Mouse (Mus musculus) kidney, postnatal 0 days (tissue): ENCODE data around the gene Man2b2. TPM values are rescaled to one million over a fixed set of nuclear protein-coding genes. Genes with fewer than 3 reads are reported as not detected.
A peak's percentile ranks its signal among the peaks of the same experiment; 100 is the strongest.

Experiments
- ATAC-seq: fragments of 200-750 bp; cut with Nextera tagmentation; replicated peaks from 2 replicates; pipeline ENCODE4 v1.8.0; 2017; ENCODE audit warnings: low read depth, moderate number of reproducible peaks, moderate TSS enrichment, moderate library complexity; ENCODE audit not compliant: low FRiP score
- DNase-seq: peaks from one replicate; pipeline ENCODE4 v3.0.0-alpha.2; 2016; ENCODE audit warnings: low spot score
- H3K27ac ChIP-seq: fragments of 300-500 bp; sonication (generic); 2 replicates; pipeline ENCODE4 v1.5.1; 2014; ENCODE audit warnings: mild to moderate bottlenecking
- H3K27me3 ChIP-seq: fragments of 300-500 bp; sonication (generic); 2 replicates; pipeline ENCODE4 v1.6.1; 2014; ENCODE audit warnings: low read length, mixed read lengths; ENCODE audit not compliant: insufficient read depth
- H3K36me3 ChIP-seq: fragments of 300-500 bp; sonication (generic); 2 replicates; pipeline ENCODE4 v1.6.1; 2014; ENCODE audit warnings: low read length, mixed read lengths; ENCODE audit not compliant: insufficient read depth
- H3K4me1 ChIP-seq: fragments of 300-500 bp; sonication (generic); replicated peaks from 2 replicates; pipeline ENCODE4 v1.6.1; 2014; ENCODE audit warnings: antibody characterized with exemption, low read length, mixed read lengths; ENCODE audit not compliant: insufficient read depth
- H3K4me2 ChIP-seq: fragments of 300-500 bp; sonication (generic); 2 replicates; pipeline ENCODE4 v1.6.1; 2014; ENCODE audit warnings: mild to moderate bottlenecking, low read length, moderate library complexity, mixed read lengths
- H3K4me3 ChIP-seq: fragments of 300-500 bp; sonication (generic); replicated peaks from 2 replicates; pipeline ENCODE4 v1.5.1; 2014; ENCODE audit warnings: low read depth, low read length
- H3K9ac ChIP-seq: fragments of 300-500 bp; sonication (generic); 2 replicates; pipeline ENCODE4 v1.6.1; 2014; ENCODE audit warnings: low read depth, low read length
- H3K9me3 ChIP-seq: fragments of 300-500 bp; sonication (generic); replicated peaks from 2 replicates; pipeline ENCODE4 v1.6.1; 2016; ENCODE audit warnings: low read length, inconsistent platforms, mixed read lengths
- CTCF ChIP-seq: IDR thresholded peaks from 2 replicates; pipeline ENCODE4 v1.5.1; 2016; ENCODE audit warnings: antibody characterized with exemption, low read depth, mild to moderate bottlenecking, moderate library complexity
- WGBS: fragments of 180-500 bp; shearing (Covaris S2); extraction: QIAGEN DNeasy Blood & Tissue Kit; methylation state at CpG from one replicate; pipeline ENCODE4 v1.1.7; 2014; 5-methylcytosine and 5-hydroxymethylcytosine counted together
- polyA plus RNA-seq: library from polyadenylated mRNA; unstranded; fragments of >200 nt; fragmentation: Nextera tagmentation; extraction: Ambion mirVana; gene quantifications from 2 replicates; pipeline ENCODE4 v1.2.1, GENCODE M21; 2015

Man2b2 gene
- polyA plus RNA-seq, 1 experiment from 2014 or later, result 16.5 TPM

DNA sequence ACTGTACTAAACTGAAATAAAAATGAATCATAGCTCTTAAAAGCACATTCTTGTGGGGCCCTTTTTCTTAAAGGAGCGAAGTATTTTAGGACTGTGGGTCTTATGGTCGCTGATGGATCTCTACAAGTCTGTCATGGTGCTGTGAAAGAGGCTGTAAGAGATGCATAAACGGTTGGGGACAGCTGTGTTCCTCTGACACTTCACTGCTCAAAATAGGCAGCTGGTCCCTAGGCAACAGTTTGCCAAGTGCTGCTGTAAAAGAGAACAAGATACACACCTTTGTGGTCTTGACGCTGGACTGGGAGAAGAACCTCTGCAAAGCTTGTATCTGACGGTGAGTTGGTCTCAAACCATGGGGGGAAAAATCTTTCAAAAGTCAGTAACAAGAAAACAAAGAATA, 27.1 kb upstream of the Man2b2 start:
- Histone ChIP-seq H3K9ac (no peak overlapping the region), H3K27me3 (no peaks in the 10 kb centered on the region), H3K4me1 (no peaks in the 10 kb centered on the region), H3K4me3 (no peak overlapping the region), H3K27ac (no peak overlapping the region), H3K9me3 (no peaks in the 10 kb centered on the region), H3K4me2 (no peak overlapping the region), H3K36me3 (no peaks in the 10 kb centered on the region)
- ATAC-seq (no peak), DNase-seq (no peak)
- 64% methylated on average over 5 of the region's 5 CpGs for WGBS
- TF ChIP-seq CTCF, result no peak

DNA sequence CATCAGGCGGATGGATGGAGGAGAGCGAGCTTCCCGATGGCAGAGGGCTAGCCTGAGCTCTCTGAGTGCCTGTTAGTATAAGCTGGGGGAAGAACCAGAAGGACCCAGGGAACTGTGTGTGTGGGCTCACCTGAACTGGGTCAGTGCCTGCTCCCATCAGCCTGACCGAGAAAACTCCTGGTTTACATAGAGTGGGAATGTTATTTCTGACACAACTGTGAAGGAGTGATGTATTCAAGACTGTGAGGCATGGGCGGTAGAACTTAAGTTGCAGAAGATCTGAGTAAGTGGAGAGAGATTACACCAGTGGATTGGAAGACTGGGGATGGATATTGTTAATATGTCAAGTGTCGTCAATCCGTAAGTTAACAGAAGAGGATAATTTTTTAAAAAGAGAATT, 26.1 kb upstream of the Man2b2 start:
- no peak for DNase-seq
- Histone ChIP-seq H3K9ac (no peak overlapping the region), H3K36me3 (no peaks in the 10 kb centered on the region), H3K4me2 (no peak overlapping the region), H3K27me3 (no peaks in the 10 kb centered on the region), H3K9me3 (no peaks in the 10 kb centered on the region), H3K27ac (no peak overlapping the region), H3K4me3 (no peak overlapping the region), H3K4me1 (no peaks in the 10 kb centered on the region)
- TF ChIP-seq CTCF, result no peak
- no peak for ATAC-seq
- WGBS, result 91% methylated on average over 7 of the region's 7 CpGs

- Histone ChIP-seq H3K9ac (no peak overlapping the region), H3K27me3 (no peaks in the 10 kb centered on the region), H3K36me3 (no peaks in the 10 kb centered on the region), H3K4me2 (no peak overlapping the region), H3K4me3 (no peak overlapping the region), H3K27ac (no peak overlapping the region), H3K9me3 (no peaks in the 10 kb centered on the region), H3K4me1 (no peaks in the 10 kb centered on the region)
- no peak for DNase-seq
- TF ChIP-seq CTCF, result no peak
- ATAC-seq, result no peak
- 82% methylated on average over 3 of the region's 3 CpGs for WGBS
Observed at GRCm38 (mm10) chr5:36855180-36855579, 24.7 kb upstream of the Man2b2 start.

DNA sequence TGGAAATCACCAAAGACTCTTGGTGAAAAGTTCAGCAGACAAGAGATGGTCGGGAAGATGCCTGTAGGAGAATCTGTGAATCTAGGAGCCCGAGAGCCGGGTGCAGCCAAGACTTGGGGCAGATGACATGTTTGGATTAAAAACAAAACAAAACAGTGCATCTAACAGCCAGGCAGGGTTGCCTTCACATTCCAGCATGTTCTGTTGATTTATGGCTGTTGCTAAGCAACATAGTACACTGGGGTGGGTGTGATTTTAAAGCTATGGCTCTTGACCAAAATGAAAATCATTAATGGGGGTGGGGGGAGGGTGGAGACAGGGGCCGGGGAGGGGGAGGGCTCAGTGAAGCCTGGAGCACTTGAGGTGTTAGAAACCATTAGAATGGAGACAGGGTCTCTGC, 21.1 kb upstream of the Man2b2 start:
- TF ChIP-seq CTCF, result no peak
- Histone ChIP-seq H3K4me1 (no peaks in the 10 kb centered on the region), H3K4me2 (no peak overlapping the region), H3K27me3 (no peaks in the 10 kb centered on the region), H3K9ac (no peak overlapping the region), H3K27ac (no peak overlapping the region), H3K9me3 (no peaks in the 10 kb centered on the region), H3K4me3 (no peak overlapping the region), H3K36me3 (no peaks in the 10 kb centered on the region)
- 39% methylated on average over 4 of the region's 4 CpGs for WGBS
- ATAC-seq, result no peak
- peak; percentile 16 for DNase-seq

DNA sequence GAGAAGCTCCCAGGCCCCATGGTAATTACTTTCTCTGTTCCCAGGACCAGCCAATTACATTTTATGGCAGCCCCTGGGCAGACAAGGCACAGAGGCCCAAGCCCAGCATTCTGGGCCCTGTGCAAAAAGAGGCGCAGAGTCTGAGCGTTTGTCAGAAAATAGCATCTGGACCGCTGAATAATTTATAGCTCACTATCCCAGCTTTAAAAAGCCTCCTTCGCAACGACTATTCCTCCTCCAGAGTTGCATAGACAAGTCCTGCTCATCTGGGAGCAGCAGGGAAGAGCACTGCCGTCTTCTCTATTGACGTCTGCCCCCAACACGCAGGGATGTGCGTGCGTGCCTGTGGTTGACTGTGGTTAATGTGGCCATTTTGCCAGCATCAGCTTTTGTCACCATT, 14.0 kb upstream of the Man2b2 start:
- DNase-seq, result no peak
- no peaks in the 10 kb centered on the region for H3K27me3 ChIP-seq
- no peak for TF ChIP-seq CTCF
- 43% methylated on average over 10 of the region's 10 CpGs for WGBS
- no peaks in the 10 kb centered on the region for H3K36me3 ChIP-seq
- H3K9ac ChIP-seq, result no peak overlapping the region
- no peak for ATAC-seq
- H3K4me2 ChIP-seq, result no peak overlapping the region
- no peak overlapping the region for H3K4me3 ChIP-seq
- no peaks in the 10 kb centered on the region for H3K9me3 ChIP-seq
- H3K4me1 ChIP-seq, result no peaks in the 10 kb centered on the region
- no peak overlapping the region for H3K27ac ChIP-seq

DNA sequence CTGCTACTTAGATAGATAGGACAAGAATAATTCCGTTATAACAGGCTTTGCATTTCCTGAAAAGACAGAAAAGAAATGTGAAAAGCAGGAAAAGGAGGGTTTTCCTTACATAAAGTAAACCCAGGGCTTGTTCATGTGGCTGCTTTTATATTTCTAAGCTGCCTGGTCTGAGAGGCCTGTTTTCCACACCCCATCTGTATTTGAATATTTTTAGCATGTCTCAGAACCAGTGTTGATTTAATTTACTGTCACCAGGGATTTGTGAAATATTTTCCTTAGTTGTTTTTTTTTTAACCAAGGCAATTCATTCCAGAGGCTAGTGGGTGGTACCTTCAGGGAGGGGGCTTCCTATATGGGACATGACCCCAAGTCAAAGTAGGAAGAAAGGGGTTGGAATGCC, 11.2 kb upstream of the Man2b2 start:
- Histone ChIP-seq H3K4me1 (no peaks in the 10 kb centered on the region), H3K27ac (no peak overlapping the region), H3K9ac (no peak overlapping the region), H3K4me3 (no peak overlapping the region), H3K27me3 (no peaks in the 10 kb centered on the region), H3K9me3 (no peaks in the 10 kb centered on the region), H3K36me3 (no peaks in the 10 kb centered on the region), H3K4me2 (no peak overlapping the region)
- TF ChIP-seq CTCF, result no peak
- no peak for DNase-seq
- no peak for ATAC-seq
- 49% methylated on average over 1 of the region's 1 CpGs for WGBS

GRCm38 (mm10) chr5:36840092-36840491, 9.6 kb upstream of the Man2b2 start:
- Histone ChIP-seq H3K4me1 (no peaks in the 10 kb centered on the region), H3K9me3 (no peaks in the 10 kb centered on the region), H3K4me3 (no peak overlapping the region), H3K36me3 (no peaks in the 10 kb centered on the region), H3K27ac (no peak overlapping the region), H3K4me2 (no peak overlapping the region), H3K9ac (no peak overlapping the region), H3K27me3 (no peaks in the 10 kb centered on the region)
- DNase-seq (no peak), ATAC-seq (no peak)
- TF ChIP-seq CTCF, result no peak
- 76% methylated on average over 7 of the region's 7 CpGs for WGBS
